Mouse (Mus musculus) CH12.LX (cell line): ENCODE data around the gene Tsc22d4. TPM values are rescaled to one million over a fixed set of nuclear protein-coding genes. Genes with fewer than 3 reads are reported as not detected.
A peak's percentile ranks its signal among the peaks of the same experiment; 100 is the strongest.

ENCODE experiments used
- DNase-seq: peaks from one replicate; pipeline ENCODE4 v3.0.0-alpha.2; 2013; ENCODE audit errors: extremely low read depth
- H3K27ac ChIP-seq: 2 replicates; pipeline ENCODE4 v1.5.1; 2012; ENCODE audit warnings: low read depth, mild to moderate bottlenecking, control low read depth, moderate library complexity; ENCODE audit not compliant: insufficient read depth
- H3K27me3 ChIP-seq: replicated peaks from 2 replicates; pipeline ENCODE3; 2012; ENCODE audit warnings: inconsistent platforms
- H3K36me3 ChIP-seq, 2 experiments: replicated peaks in 1 of 2; 2 replicates each; pipeline versions ENCODE3 to v1.6.1; 2012; ENCODE audit warnings: inconsistent platforms in 1 of 2, low read length in 1 of 2, mild to moderate bottlenecking in 1 of 2, mixed read lengths in 1 of 2, moderate library complexity in 1 of 2; ENCODE audit not compliant: control insufficient read depth in 1 of 2, insufficient read depth in 1 of 2
- H3K4me1 ChIP-seq, 2 experiments: 2 replicates each; pipeline ENCODE4 v1.6.1; 2012; ENCODE audit warnings: inconsistent platforms in 1 of 2, moderate library complexity in 1 of 2; ENCODE audit not compliant: insufficient read depth in 2 of 2, control insufficient read depth in 1 of 2
- H3K4me2 ChIP-seq: 2 replicates; pipeline ENCODE4 v1.6.1; 2012; ENCODE audit warnings: low read depth, mild to moderate bottlenecking, control low read depth; ENCODE audit not compliant: poor library complexity, insufficient read depth, severe bottlenecking
- H3K4me3 ChIP-seq, 3 experiments: fragments of 150-350 bp in 1 of 3; sonication (generic) in 1 of 3; replicated peaks in 1 of 3; 2 replicates each; pipeline versions ENCODE3 to v1.5.1; 2011 to 2012; ENCODE audit warnings: low read depth in 2 of 3, low read length in 2 of 3, mild to moderate bottlenecking in 2 of 3, moderate library complexity in 2 of 3, control low read depth in 1 of 3, improper control_type of control experiment in 1 of 3, inconsistent platforms in 1 of 3, mixed read lengths in 1 of 3; ENCODE audit not compliant: poor library complexity in 1 of 3
- H3K79me2 ChIP-seq: replicated peaks from 2 replicates; pipeline ENCODE4 v1.6.1; 2012; ENCODE audit warnings: mild to moderate bottlenecking, moderate library complexity; ENCODE audit not compliant: control insufficient read depth, poor library complexity, insufficient read depth, severe bottlenecking; ENCODE audit errors: extremely low read depth
- H3K9ac ChIP-seq: 2 replicates; pipeline ENCODE4 v1.6.1; 2012; ENCODE audit warnings: low read depth, mild to moderate bottlenecking, control low read depth, moderate library complexity; ENCODE audit not compliant: insufficient read depth
- H3K9me3 ChIP-seq: replicated peaks from 2 replicates; pipeline ENCODE3; 2012; ENCODE audit warnings: low read length, inconsistent platforms, mixed read lengths
- BHLHE40 ChIP-seq: IDR thresholded peaks from 2 replicates; pipeline ENCODE4 v1.6.1; 2011; ENCODE audit warnings: mild to moderate bottlenecking, low read depth, low read length, improper control_type of control experiment
- CHD1 ChIP-seq: IDR thresholded peaks from 2 replicates; pipeline ENCODE4 v1.6.1; 2012; ENCODE audit warnings: low read depth, low read length, improper control_type of control experiment, inconsistent platforms
- CHD2 ChIP-seq: IDR thresholded peaks from 2 replicates; pipeline ENCODE4 v1.6.1; 2011; ENCODE audit warnings: low read length, improper control_type of control experiment
- CTCF ChIP-seq, 2 experiments: IDR thresholded peaks in 1 of 2; conservative IDR thresholded peaks in 1 of 2; 2 replicates each; pipeline ENCODE4 v1.5.1; 2011 to 2012; ENCODE audit warnings: low read depth in 2 of 2, low read length in 2 of 2, improper control_type of control experiment in 1 of 2, inconsistent platforms in 1 of 2, mild to moderate bottlenecking in 1 of 2, moderate library complexity in 1 of 2
- E2F4 ChIP-seq: IDR thresholded peaks from 2 replicates; pipeline ENCODE4 v1.6.1; 2011; ENCODE audit warnings: low read depth, low read length, improper control_type of control experiment; ENCODE audit not compliant: insufficient replicate concordance
- ELF1 ChIP-seq: IDR thresholded peaks from 2 replicates; pipeline ENCODE4 v1.6.1; 2014; ENCODE audit warnings: low read depth, mild to moderate bottlenecking, inconsistent platforms, low read length, improper control_type of control experiment
- EP300 ChIP-seq: IDR thresholded peaks from 2 replicates; pipeline ENCODE4 v1.6.1; 2011; ENCODE audit warnings: low read length, improper control_type of control experiment
- ETS1 ChIP-seq: conservative IDR thresholded peaks from 2 replicates; pipeline ENCODE4 v1.6.1; 2012; ENCODE audit warnings: low read depth, mild to moderate bottlenecking, inconsistent platforms, low read length, improper control_type of control experiment, moderate library complexity
- GABPA ChIP-seq: IDR thresholded peaks from 2 replicates; pipeline ENCODE4 v1.6.1; 2012; ENCODE audit warnings: low read depth, low read length, improper control_type of control experiment, inconsistent platforms; ENCODE audit not compliant: insufficient replicate concordance
- HCFC1 ChIP-seq: IDR thresholded peaks from 2 replicates; pipeline ENCODE4 v1.6.1; 2012; ENCODE audit warnings: low read depth, mild to moderate bottlenecking, inconsistent platforms, low read length, improper control_type of control experiment
- IRF4 ChIP-seq: IDR thresholded peaks from 2 replicates; pipeline ENCODE4 v1.6.1; 2014; ENCODE audit warnings: low read depth, mild to moderate bottlenecking, inconsistent platforms, low read length, improper control_type of control experiment
- JUN ChIP-seq: IDR thresholded peaks from 2 replicates; pipeline ENCODE4 v1.6.1; 2011; ENCODE audit warnings: low read depth, mild to moderate bottlenecking, low read length, improper control_type of control experiment, moderate library complexity; ENCODE audit not compliant: insufficient read depth
- JUND ChIP-seq: conservative IDR thresholded peaks from 2 replicates; pipeline ENCODE4 v1.6.1; 2011; ENCODE audit warnings: low read depth, low read length, improper control_type of control experiment
- KAT2A ChIP-seq: IDR thresholded peaks from 2 replicates; pipeline ENCODE4 v1.6.1; 2012; ENCODE audit warnings: low read length, improper control_type of control experiment, inconsistent platforms; ENCODE audit not compliant: insufficient replicate concordance
- MAFK ChIP-seq: IDR thresholded peaks from 2 replicates; pipeline ENCODE4 v1.6.1; 2011; ENCODE audit warnings: low read length, improper control_type of control experiment; ENCODE audit not compliant: insufficient replicate concordance
- MAX ChIP-seq: IDR thresholded peaks from 2 replicates; pipeline ENCODE4 v1.6.1; 2011; ENCODE audit warnings: low read length, improper control_type of control experiment
- MAZ ChIP-seq: IDR thresholded peaks from 2 replicates; pipeline ENCODE4 v1.6.1; 2012; ENCODE audit warnings: low read depth, mild to moderate bottlenecking, inconsistent platforms, low read length, improper control_type of control experiment, moderate library complexity
- MEF2A ChIP-seq: IDR thresholded peaks from 2 replicates; pipeline ENCODE4 v1.6.1; 2014; ENCODE audit warnings: low read depth, mild to moderate bottlenecking, inconsistent platforms, low read length, improper control_type of control experiment, borderline replicate concordance
- MXI1 ChIP-seq: IDR thresholded peaks from 2 replicates; pipeline ENCODE4 v1.6.1; 2011; ENCODE audit warnings: mild to moderate bottlenecking, low read depth, low read length, improper control_type of control experiment
- MYC ChIP-seq: IDR thresholded peaks from 2 replicates; pipeline ENCODE4 v1.6.1; 2011; ENCODE audit warnings: low read depth, mild to moderate bottlenecking, improper control_type of control experiment, low read length
- NELFE ChIP-seq: IDR thresholded peaks from 2 replicates; pipeline ENCODE4 v1.6.1; 2011; ENCODE audit warnings: low read depth, low read length, improper control_type of control experiment
- NRF1 ChIP-seq: IDR thresholded peaks from 2 replicates; pipeline ENCODE4 v1.6.1; 2014; ENCODE audit warnings: low read depth, mild to moderate bottlenecking, inconsistent platforms, low read length, improper control_type of control experiment, moderate library complexity
- PAX5 ChIP-seq: IDR thresholded peaks from 2 replicates; pipeline ENCODE4 v1.6.1; 2012; ENCODE audit warnings: low read length, inconsistent platforms, mixed read lengths
- POLR2A ChIP-seq: IDR thresholded peaks from 2 replicates; pipeline ENCODE4 v1.6.1; 2011; ENCODE audit warnings: low read depth, mild to moderate bottlenecking, improper control_type of control experiment, low read length
- POLR2AphosphoS2 ChIP-seq: IDR thresholded peaks from 2 replicates; pipeline ENCODE4 v1.6.1; 2011; ENCODE audit warnings: low read depth, low read length, improper control_type of control experiment
- RAD21 ChIP-seq: IDR thresholded peaks from 2 replicates; pipeline ENCODE4 v1.6.1; 2011; ENCODE audit warnings: low read depth, mild to moderate bottlenecking, low read length, improper control_type of control experiment, moderate library complexity
- RCOR1 ChIP-seq: conservative IDR thresholded peaks from 2 replicates; pipeline ENCODE4 v1.6.1; 2012; ENCODE audit warnings: low read depth, mild to moderate bottlenecking, inconsistent platforms, low read length, improper control_type of control experiment
- SIN3A ChIP-seq: IDR thresholded peaks from 2 replicates; pipeline ENCODE4 v1.6.1; 2012; ENCODE audit warnings: low read length, improper control_type of control experiment, inconsistent platforms
- SMC3 ChIP-seq: IDR thresholded peaks from 2 replicates; pipeline ENCODE4 v1.6.1; 2011; ENCODE audit warnings: low read depth, low read length, improper control_type of control experiment
- TBP ChIP-seq: conservative IDR thresholded peaks from 2 replicates; pipeline ENCODE4 v1.6.1; 2011; ENCODE audit warnings: low read depth, low read length, improper control_type of control experiment
- TCF12 ChIP-seq: IDR thresholded peaks from 2 replicates; pipeline ENCODE4 v1.6.1; 2014; ENCODE audit warnings: low read depth, mild to moderate bottlenecking, inconsistent platforms, low read length, improper control_type of control experiment
- UBTF ChIP-seq: IDR thresholded peaks from 2 replicates; pipeline ENCODE4 v1.6.1; 2012; ENCODE audit warnings: low read depth, mild to moderate bottlenecking, inconsistent platforms, low read length, improper control_type of control experiment, moderate library complexity
- USF1 ChIP-seq: IDR thresholded peaks from 2 replicates; pipeline ENCODE4 v1.6.1; 2014; ENCODE audit warnings: low read depth, mild to moderate bottlenecking, inconsistent platforms, low read length, improper control_type of control experiment
- USF2 ChIP-seq: conservative IDR thresholded peaks from 2 replicates; pipeline ENCODE4 v1.6.1; 2011; ENCODE audit warnings: low read depth, low read length, improper control_type of control experiment
- ZC3H11A ChIP-seq: IDR thresholded peaks from 2 replicates; pipeline ENCODE4 v1.6.1; 2012; ENCODE audit warnings: low read depth, mild to moderate bottlenecking, inconsistent platforms, low read length, improper control_type of control experiment
- ZKSCAN1 ChIP-seq: IDR thresholded peaks from 2 replicates; pipeline ENCODE4 v1.6.1; 2012; ENCODE audit warnings: low read depth, inconsistent platforms, low read length, improper control_type of control experiment, borderline replicate concordance
- ZMIZ1 ChIP-seq: IDR thresholded peaks from 2 replicates; pipeline ENCODE4 v1.6.1; 2012; ENCODE audit warnings: low read depth, mild to moderate bottlenecking, inconsistent platforms, low read length, improper control_type of control experiment
- ZNF384 ChIP-seq: IDR thresholded peaks from 2 replicates; pipeline ENCODE4 v1.6.1; 2012; ENCODE audit warnings: low read depth, low read length, improper control_type of control experiment, inconsistent platforms
- dilution Hi-C: fragments of 300-500 bp; cut with MboI; formaldehyde crosslinking; loops from 2 replicates; pipeline ENCODE4 v1.14.3; 2020; ENCODE audit warnings: low sequenced_read_pairs; ENCODE audit not compliant: extremely low pct_unique_long_range_greater_than_20kb, extremely low pct_ligation_motif_present
- in situ Hi-C: fragments of 300-500 bp; cut with MboI; formaldehyde crosslinking; loops from 3 replicates; pipeline ENCODE4 v1.14.3; 2019; ENCODE audit warnings: low sequenced_read_pairs, low pct_ligation_motif_present, low pct_unique_long_range_greater_than_20kb, mixed read lengths
- polyA plus RNA-seq: library from polyadenylated mRNA; unstranded; fragments of >175 nt; gene quantifications from 2 replicates; pipeline ENCODE4 v1.2.1, GENCODE M21; 2012; ENCODE audit warnings: low read depth; ENCODE audit not compliant: insufficient read length
- total RNA-seq, 2 experiments: library from RNA; depleted of rRNA; stranded (reverse); fragments of 300-350 nt in 1 of 2; fragments of >200 nt in 1 of 2; gene quantifications; 2 replicates each; pipeline ENCODE4 v1.2.3; 2012 to 2014

Tsc22d4 gene
- total and polyA plus RNA-seq, 3 experiments = 28.2 to 103 (median 39.9) TPM

DNA sequence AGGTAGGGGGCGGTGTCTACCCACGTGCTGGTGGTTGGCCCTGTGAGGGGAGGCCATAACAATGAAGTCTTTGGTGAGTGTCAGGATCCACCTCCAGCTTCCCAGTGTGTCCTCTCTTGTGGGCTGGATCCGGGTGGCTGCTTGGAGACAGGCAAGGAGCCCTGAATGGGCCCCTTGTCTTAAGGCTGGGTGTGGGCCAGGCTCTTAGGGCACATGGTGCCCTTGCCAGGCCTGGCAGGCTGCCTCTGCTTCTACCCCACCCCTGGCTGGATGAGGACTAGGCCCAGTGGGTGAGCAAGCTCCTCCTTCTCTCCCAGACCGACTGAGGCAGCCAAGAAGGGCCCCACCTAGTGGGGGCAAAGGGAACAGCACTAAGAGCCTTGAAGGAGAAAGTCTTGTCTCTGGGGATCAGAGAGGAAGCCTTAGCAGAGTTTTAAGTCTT lies 14.5 kb downstream of the Tsc22d4 start:
- Histone ChIP-seq H3K79me2 (no peaks in the 10 kb centered on the region), H3K9ac (no peak overlapping the region), H3K4me3 (no peak overlapping the region)

GRCm38 (mm10) chr5:137764609-137765340 lies 19.2 kb downstream of the Tsc22d4 start:
- Histone ChIP-seq H3K4me1 (peaks cover 2 to 8% of the 10 kb centered on the region in 2 experiments; a peak in 2 of 4 replicates), H3K27me3 (no peaks in the 10 kb centered on the region), H3K9me3 (peaks cover 2% of the 10 kb centered on the region), H3K4me2 (no peak overlapping the region), H3K79me2 (no peaks in the 10 kb centered on the region), H3K27ac (no peak overlapping the region), H3K4me3 (no peak overlapping the region), H3K9ac (no peak overlapping the region), H3K36me3 (peaks cover 1 to 20% of the 10 kb centered on the region in 2 experiments)
- DNase-seq = no peak
- in situ Hi-C loops (loop anchor here (5.0 to 25.0 kb wide), 2 partner anchors 112 to 252 kb away; partner anchors contain the start of genes Gigyf1 and Pop7), dilution Hi-C loops (no loop called here)
- no peak for TF ChIP-seq RCOR1
- no peak for TF ChIP-seq IRF4
- TF ChIP-seq ETS1 = no peak
- TF ChIP-seq SIN3A = no peak
- TF ChIP-seq EP300 = no peak
- TF ChIP-seq POLR2AphosphoS2 = no peak
- no peak for TF ChIP-seq USF1
- no peak for TF ChIP-seq SMC3
- no peak for TF ChIP-seq MAX
- TF ChIP-seq MAFK = no peak
- TF ChIP-seq ELF1 = no peak
- TF ChIP-seq HCFC1 = no peak
- TF ChIP-seq RAD21 = no peak
- TF ChIP-seq JUN = no peak
- TF ChIP-seq MAZ = no peak
- no peak for TF ChIP-seq JUND

More for the DNA sequence above, 14.5 kb downstream of the Tsc22d4 start:
- no peaks in the 10 kb centered on the region for H3K27me3 ChIP-seq
- H3K9me3 ChIP-seq = no peaks in the 10 kb centered on the region
- H3K4me1 ChIP-seq = peaks cover 3 to 29% of the 10 kb centered on the region in 2 experiments; a peak in 3 of 4 replicates
- in situ Hi-C loops = loop anchor here (5.0 to 25.0 kb wide), 2 partner anchors 108 to 248 kb away; partner anchors contain the start of genes Gigyf1 and Pop7
- peak; percentile 91 for DNase-seq
- TF ChIP-seq E2F4 (no peak), USF1 (no peak), EP300 (no peak), MEF2A (no peak), MAFK (no peak), CHD2 (no peak), CTCF (conservative IDR thresholded peaks at IDR 0.05 in 1 of 2, IDR thresholded peaks at IDR 0.05 in 1 of 2; ENCODE audit: low read depth in 2 of 2, low read length in 2 of 2) (peak; percentile 75 to 89), TCF12 (no peak), GABPA (no peak), IRF4 (no peak), UBTF (no peak), SMC3 (peak; percentile 81), JUN (no peak), POLR2A (peak; percentile 24; the same call in 1 of the 2 replicates), RAD21 (peak; percentile 55), MXI1 (no peak), JUND (no peak), NELFE (no peak), MAX (0 out of 2 replicates have a peak, but pooled peaks have one; percentile 50), ZNF384 (no peak), BHLHE40 (no peak), ZKSCAN1 (no peak), HCFC1 (peak; percentile 17; the same call in 1 of the 2 replicates), ELF1 (no peak), POLR2AphosphoS2 (no peak), ZMIZ1 (no peak), ETS1 (no peak), MYC (0 out of 2 replicates have a peak, but pooled peaks have one; percentile 41), KAT2A (no peak), USF2 (no peak), TBP (no peak), PAX5 (no peak), RCOR1 (no peak), SIN3A (peak; percentile 49; the same call in 1 of the 2 replicates), CHD1 (no peak), MAZ (no peak), ZC3H11A (no peak), NRF1 (no peak)
- H3K27ac ChIP-seq = no peak overlapping the region
- dilution Hi-C loops = no loop called here
- H3K4me2 ChIP-seq = no peak overlapping the region
- H3K36me3 ChIP-seq = peaks cover 41 to 65% of the 10 kb centered on the region in 2 experiments
